Mouse (Mus musculus) Patski (cell line): ENCODE measurements around the gene Iqcj. TPM values are rescaled to one million over a fixed set of nuclear protein-coding genes. Genes with fewer than 3 reads are reported as not detected.

Source experiments
- ATAC-seq: fragments of 100-300 bp; one replicate; pipeline ENCODE4 v1.8.0; 2021
- CTCF ChIA-PET: fragments of 350-600 bp; sonication (Branson Sonifier 250); formaldehyde crosslinking; loops from one replicate; lab custom pipeline; 2022; ENCODE audit warnings: inconsistent platforms; lab: Charles Lee
- POLR2A ChIA-PET: fragments of 350-600 bp; sonication (Branson Sonifier 250); formaldehyde crosslinking; loops from one replicate; lab custom pipeline; 2022; ENCODE audit warnings: antibody characterized with exemption, inconsistent platforms; lab: Charles Lee
- DNase-seq: peaks from one replicate; pipeline ENCODE4 v3.0.0-alpha.2; 2011; ENCODE audit warnings: low read depth, low spot score
- H3K27me3 ChIP-seq: fragments of 371-371 bp; one replicate; pipeline ENCODE4 v1.5.1; 2021
- CTCF ChIP-seq: fragments of 100-300 bp; IDR thresholded peaks from one replicate; pipeline ENCODE4 v1.5.1; 2021
- in situ Hi-C: fragments of 300-500 bp; cut with MboI; formaldehyde crosslinking; loops from 3 replicates; pipeline ENCODE4 v1.11.1; 2018; ENCODE audit warnings: low pct_unique_long_range_greater_than_20kb, mixed read lengths
- polyA plus RNA-seq: library from polyadenylated mRNA; unstranded; gene quantifications from one replicate; pipeline ENCODE4 v1.2.3, GENCODE M21; 2021

Gene Iqcj
- polyA plus RNA-seq, 1 experiment from 2014 or later = not detected

GRCm38 (mm10) chr3:67908586-67908985 is 16.6 kb downstream of the Iqcj start:
- ATAC-seq (no peak), DNase-seq (no peak)
- in situ Hi-C loops = no loop called here
- ChIA-PET POLR2A (no interaction called here), CTCF (interaction anchor here (3.3 kb wide), 1 partner anchor 10 kb away, joined by 10 read pairs; no protein-coding TSS in a partner anchor)
- H3K27me3 ChIP-seq = peaks cover 37% of the 10 kb centered on the region
- TF ChIP-seq CTCF = no peak

DNA sequence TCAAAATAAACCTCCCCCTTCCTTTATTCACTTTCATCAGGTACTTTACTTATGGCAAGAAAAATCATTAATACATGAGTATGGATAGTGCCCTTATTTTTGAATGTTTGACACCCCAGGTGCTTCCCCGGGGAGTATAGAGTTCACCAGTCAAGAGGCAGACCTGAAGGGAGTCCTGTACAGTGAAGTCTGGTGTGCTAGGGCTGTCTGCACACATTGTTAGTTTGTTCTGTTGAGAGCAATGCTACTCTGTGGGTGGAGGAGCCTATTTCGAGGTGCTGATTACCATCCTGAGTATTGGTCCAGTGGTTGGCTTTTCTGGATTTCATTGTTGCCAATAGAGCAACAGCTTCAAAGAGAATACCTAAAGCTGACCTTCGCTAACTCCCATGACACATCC is 26.1 kb downstream of the Iqcj start:
- H3K27me3 ChIP-seq = peaks cover 58% of the 10 kb centered on the region
- POLR2A ChIA-PET = no interaction called here
- ATAC-seq (no peak), DNase-seq (no peak)
- in situ Hi-C loops = no loop called here
- CTCF ChIA-PET = interaction anchor here (2.6 kb wide), 1 partner anchor 10 kb away, joined by 10 read pairs; no protein-coding TSS in a partner anchor
- no peak for TF ChIP-seq CTCF

DNA sequence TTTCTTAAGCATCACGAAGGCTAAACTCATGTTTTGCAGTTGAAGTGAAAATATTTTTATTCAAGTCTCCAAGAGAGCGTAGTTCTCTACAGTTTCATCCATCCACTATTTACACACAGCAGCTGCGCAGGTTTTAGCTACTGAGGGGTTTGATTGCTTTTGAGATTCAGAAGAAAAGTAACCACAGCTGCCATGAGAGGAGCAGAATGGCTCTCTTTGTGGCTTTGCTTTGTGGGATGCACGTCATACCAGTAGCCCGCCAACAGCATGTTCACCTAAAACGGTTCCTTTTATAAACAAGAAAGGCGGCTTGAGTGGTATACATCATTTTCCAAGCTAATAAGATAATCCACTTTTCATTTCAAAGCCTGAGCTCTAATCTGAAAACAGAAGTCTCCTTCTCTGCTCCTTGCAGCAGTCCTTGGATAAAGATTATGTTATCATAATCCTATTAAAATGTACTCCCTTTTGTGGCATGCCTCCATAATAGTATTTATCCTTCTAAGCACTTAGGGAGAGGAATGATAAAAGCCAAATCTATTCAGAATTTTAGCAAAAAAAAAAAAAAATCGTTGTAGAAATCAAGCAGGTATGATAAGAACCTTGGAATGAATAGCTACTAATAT is 26.7 kb downstream of the Iqcj start:
- no peak for TF ChIP-seq CTCF
- CTCF ChIA-PET = interaction anchor here (1.3 to 2.6 kb wide), 2 partner anchors 10 to 12 kb away, joined by 5 to 10 read pairs; no protein-coding TSS in a partner anchor
- POLR2A ChIA-PET = no interaction called here
- peaks cover 57% of the 10 kb centered on the region for H3K27me3 ChIP-seq
- ATAC-seq (no peak), DNase-seq (no peak)
- in situ Hi-C loops = no loop called here

- POLR2A ChIA-PET = no interaction called here
- in situ Hi-C loops = no loop called here
- no peak for TF ChIP-seq CTCF
- DNase-seq (no peak), ATAC-seq (no peak)
- CTCF ChIA-PET = interaction anchor here (1.1 kb wide), 1 partner anchor 48 kb away, joined by 3 read pairs; no protein-coding TSS in a partner anchor
- peaks cover 41% of the 10 kb centered on the region for H3K27me3 ChIP-seq
These were observed 31.1 kb downstream of the Iqcj start for GRCm38 (mm10) chr3:67923095-67923494.

DNA sequence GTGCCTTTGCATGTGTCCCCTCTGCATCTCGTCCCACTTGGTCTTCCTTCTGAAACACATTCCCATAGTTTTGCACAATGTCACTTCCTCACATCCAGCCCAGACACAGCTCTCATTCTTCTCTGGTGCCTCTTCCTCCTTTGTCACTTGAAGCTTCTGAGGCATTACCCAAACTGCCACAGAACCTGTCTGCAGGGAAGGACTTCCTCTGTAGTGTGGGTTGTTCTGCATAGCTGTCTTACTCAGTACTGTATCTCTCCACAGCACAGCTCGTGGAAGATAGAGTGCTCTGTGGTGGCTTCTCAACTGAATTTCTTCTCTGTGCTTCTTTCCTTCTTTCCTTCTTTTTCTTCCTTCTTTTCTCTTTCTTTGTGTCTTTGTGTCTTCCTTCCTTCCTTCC is 33.4 kb downstream of the Iqcj start:
- DNase-seq = no peak
- in situ Hi-C loops = no loop called here
- TF ChIP-seq CTCF = no peak
- peaks cover 41% of the 10 kb centered on the region for H3K27me3 ChIP-seq
- ChIA-PET POLR2A (no interaction called here), CTCF (no interaction called here)
- ATAC-seq = no peak

DNA sequence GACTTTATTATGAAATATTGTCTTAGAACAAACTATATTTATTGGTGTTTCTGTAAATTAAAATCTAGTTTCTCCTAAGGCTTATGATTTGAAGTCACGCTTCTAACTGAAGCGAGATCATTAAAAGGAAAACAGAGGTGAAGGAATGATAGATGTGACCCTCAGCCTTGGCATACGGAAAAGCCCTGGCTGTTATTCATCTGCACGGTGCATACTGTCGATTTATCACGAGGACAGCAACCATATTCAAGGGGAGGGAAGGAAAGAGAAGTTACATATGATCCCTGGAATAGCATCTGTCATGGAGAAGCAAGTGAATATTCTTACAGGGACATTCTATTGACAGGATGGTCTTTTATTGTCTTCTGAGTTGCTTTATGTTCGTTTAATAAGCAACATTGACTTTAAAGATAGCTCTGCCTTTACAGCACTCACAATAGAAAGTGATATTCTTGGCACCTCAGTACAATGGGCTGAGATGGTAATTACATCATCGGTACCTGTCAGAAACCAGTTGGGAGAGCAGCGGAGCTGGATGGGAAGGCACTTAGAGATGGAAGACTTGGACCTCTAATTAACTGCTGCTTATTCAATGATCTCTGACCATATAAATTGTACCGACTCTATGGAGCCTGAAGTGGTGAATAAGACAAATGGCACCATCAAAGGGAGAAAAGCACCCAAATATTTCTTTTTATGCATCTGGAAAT is 38.6 kb downstream of the Iqcj start:
- ATAC-seq (no peak), DNase-seq (no peak)
- in situ Hi-C loops = no loop called here
- CTCF ChIA-PET = interaction anchor here (0.9 to 1.6 kb wide), 3 partner anchors 9 to 28 kb away, joined by 3 to 5 read pairs (median 5); no protein-coding TSS in a partner anchor
- H3K27me3 ChIP-seq = peaks cover 56% of the 10 kb centered on the region
- TF ChIP-seq CTCF = no peak
- POLR2A ChIA-PET = no interaction called here

DNA sequence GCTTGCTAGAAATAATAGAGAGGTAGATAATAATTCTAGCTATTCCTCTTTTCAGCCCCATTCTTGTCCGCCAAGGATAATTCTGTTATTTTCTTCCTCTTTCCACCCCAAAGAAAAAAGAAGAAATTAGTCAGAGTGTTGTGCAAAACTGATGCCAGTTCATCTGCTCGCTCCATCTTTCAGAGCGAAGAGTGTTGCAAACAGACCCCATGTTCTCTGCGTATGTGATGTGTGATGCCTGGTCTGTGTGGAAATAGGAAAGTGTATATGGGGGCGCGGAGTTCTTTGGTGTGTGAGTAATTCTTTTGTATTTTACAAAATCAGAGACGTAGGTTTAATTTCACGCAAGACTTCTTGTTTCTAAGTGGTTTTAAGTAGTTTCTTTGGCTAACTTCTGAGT is 39.2 kb downstream of the Iqcj start:
- ChIA-PET POLR2A (no interaction called here), CTCF (interaction anchor here (1.6 kb wide), 1 partner anchor 12 kb away, joined by 5 read pairs; no protein-coding TSS in a partner anchor)
- peaks cover 56% of the 10 kb centered on the region for H3K27me3 ChIP-seq
- in situ Hi-C loops = no loop called here
- DNase-seq = no peak
- ATAC-seq = no peak
- TF ChIP-seq CTCF = no peak

- ChIA-PET CTCF (interaction anchor here (1.6 kb wide), 1 partner anchor 13 kb away, joined by 5 read pairs; no protein-coding TSS in a partner anchor), POLR2A (no interaction called here)
- TF ChIP-seq CTCF = no peak
- in situ Hi-C loops = no loop called here
- ATAC-seq (no peak), DNase-seq (no peak)
- peaks cover 59% of the 10 kb centered on the region for H3K27me3 ChIP-seq
These were observed 39.9 kb downstream of the Iqcj start for GRCm38 (mm10) chr3:67931914-67932313.

DNA sequence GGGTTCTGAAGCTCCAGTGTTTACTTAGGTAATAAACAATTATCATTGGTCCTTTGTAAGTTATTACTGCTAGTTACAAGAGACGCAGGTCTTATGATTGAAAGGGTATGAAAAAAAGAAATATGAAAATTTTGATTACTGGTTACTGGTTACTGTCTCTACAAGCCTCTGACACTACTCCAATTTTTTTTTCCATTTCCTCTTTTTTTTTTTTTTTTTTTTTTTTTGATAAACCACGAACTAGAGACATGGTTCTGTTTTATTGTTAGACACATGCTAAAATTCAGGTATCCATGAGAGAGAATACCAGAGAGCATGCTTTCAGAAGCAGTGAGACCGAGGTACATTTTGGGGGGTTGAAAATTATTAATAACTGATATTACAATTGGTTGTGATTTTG is 43.8 kb downstream of the Iqcj start:
- H3K27me3 ChIP-seq = peaks cover 51% of the 10 kb centered on the region
- TF ChIP-seq CTCF = no peak
- POLR2A ChIA-PET = no interaction called here
- ATAC-seq (no peak), DNase-seq (no peak)
- in situ Hi-C loops = no loop called here
- CTCF ChIA-PET = interaction anchor here (1.2 kb wide), 1 partner anchor 14 kb away, joined by 4 read pairs; no protein-coding TSS in a partner anchor

DNA sequence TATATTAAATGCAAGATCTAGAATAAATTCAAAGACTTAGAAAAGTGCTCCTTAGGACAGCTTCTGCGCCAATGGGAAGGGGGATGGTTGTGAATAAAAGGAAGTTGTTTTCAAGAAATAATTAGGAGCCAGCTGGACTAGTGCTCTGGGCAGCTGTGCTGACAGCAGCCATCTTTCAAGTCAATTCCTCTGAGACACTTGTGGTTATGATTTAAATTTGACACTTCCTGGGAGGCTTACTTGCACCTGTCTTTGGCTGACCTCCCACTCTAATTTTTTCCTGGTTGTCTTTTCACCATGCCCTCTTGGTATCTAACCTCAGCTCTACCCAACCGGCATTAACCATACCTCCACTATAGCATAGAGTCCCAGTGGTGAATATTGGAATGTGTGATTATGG is 55.0 kb downstream of the Iqcj start:
- in situ Hi-C loops = no loop called here
- CTCF ChIA-PET = interaction anchor here (1.2 kb wide), 1 partner anchor 22 kb away, joined by 3 read pairs; no protein-coding TSS in a partner anchor
- H3K27me3 ChIP-seq = peaks cover 56% of the 10 kb centered on the region
- no peak for DNase-seq
- TF ChIP-seq CTCF = no peak
- ATAC-seq = no peak
- POLR2A ChIA-PET = no interaction called here

DNA sequence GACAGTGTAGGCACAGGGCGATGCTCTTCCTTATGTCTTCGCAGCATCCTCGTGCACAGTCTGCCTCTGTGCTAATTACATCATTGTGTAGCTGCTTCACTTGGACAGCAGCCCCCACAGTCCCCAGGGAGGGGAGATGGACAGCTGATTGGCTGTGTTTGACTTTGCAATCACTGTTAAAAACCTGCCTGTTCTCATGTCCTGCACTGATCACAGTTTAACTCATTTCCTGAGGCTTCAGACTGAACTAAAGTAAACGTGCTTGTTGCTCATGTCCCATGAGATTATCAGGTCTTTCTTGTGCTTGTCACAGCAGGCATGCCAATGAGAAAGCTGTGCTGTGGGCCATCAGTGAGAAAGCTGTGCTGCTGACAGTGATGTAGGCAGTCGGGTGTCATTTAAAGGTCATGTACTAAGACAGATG is 60.5 kb downstream of the Iqcj start:
- TF ChIP-seq CTCF = no peak
- no peak for ATAC-seq
- POLR2A ChIA-PET = no interaction called here
- DNase-seq = no peak
- CTCF ChIA-PET = no interaction called here
- peaks cover 47% of the 10 kb centered on the region for H3K27me3 ChIP-seq
- in situ Hi-C loops = no loop called here
